Mouse (Mus musculus): ENCODE data around the gene Ikbke. TPM values are rescaled to one million over a fixed set of nuclear protein-coding genes. Genes with fewer than 3 reads are reported as not detected.

The Ikbke gene
- polyA plus RNA-seq, 1 experiment from 2014 or later, result 0.91 TPM

GRCm38 (mm10) chr1:131300750-131301149, 21.3 kb upstream of the Ikbke start:
- H3K9ac ChIP-seq (replicated peaks; ENCODE audit: low read depth, low read length), result no peak overlapping the region
- 94% methylated on average over 2 of the region's 2 CpGs for WGBS
- 0 out of 2 replicates have a peak, but pooled peaks cover 5% of the 10 kb centered on the region for H3K4me1 ChIP-seq (replicated peaks; ENCODE audit: control insufficient read depth, insufficient read depth, low read length)
- ATAC-seq, result no peak
- H3K9me3 ChIP-seq (ENCODE audit: control insufficient read depth, low read length), result no peaks in the 10 kb centered on the region
- H3K27ac ChIP-seq (ENCODE audit: low read length), result no peak overlapping the region
- peaks cover 10% of the 10 kb centered on the region; the same call in 1 of the 2 replicates for H3K36me3 ChIP-seq (ENCODE audit: control insufficient read depth, insufficient read depth)
- no peak overlapping the region for H3K4me2 ChIP-seq (ENCODE audit: low read length)
- no peak overlapping the region for H3K4me3 ChIP-seq (replicated peaks; ENCODE audit: low read length)
- H3K27me3 ChIP-seq (replicated peaks; ENCODE audit: control insufficient read depth, insufficient read depth, low read length), result no peaks in the 10 kb centered on the region

- Histone ChIP-seq H3K4me3 (replicated peaks; ENCODE audit: low read length) (no peak overlapping the region), H3K4me2 (ENCODE audit: low read length) (no peak overlapping the region), H3K9me3 (ENCODE audit: control insufficient read depth, low read length) (no peaks in the 10 kb centered on the region), H3K4me1 (replicated peaks; ENCODE audit: control insufficient read depth, insufficient read depth, low read length) (0 out of 2 replicates have a peak, but pooled peaks cover 5% of the 10 kb centered on the region), H3K9ac (replicated peaks; ENCODE audit: low read depth, low read length) (no peak overlapping the region), H3K27ac (ENCODE audit: low read length) (no peak overlapping the region), H3K27me3 (replicated peaks; ENCODE audit: control insufficient read depth, insufficient read depth, low read length) (no peaks in the 10 kb centered on the region), H3K36me3 (ENCODE audit: control insufficient read depth, insufficient read depth) (peaks cover 13% of the 10 kb centered on the region)
- 81% methylated on average over 6 of the region's 6 CpGs for whole genome bisulfite sequencing
- no peak for ATAC-seq
These were observed 20.4 kb upstream of the Ikbke start for GRCm38 (mm10) chr1:131299788-131300187.

GRCm38 (mm10) chr1:131299240-131299639, 19.8 kb upstream of the Ikbke start:
- no peak for ATAC-seq
- no peak overlapping the region for H3K4me2 ChIP-seq (ENCODE audit: low read length)
- H3K9me3 ChIP-seq (ENCODE audit: control insufficient read depth, low read length), result no peaks in the 10 kb centered on the region
- H3K4me3 ChIP-seq (replicated peaks; ENCODE audit: low read length), result no peak overlapping the region
- peaks cover 7% of the 10 kb centered on the region for H3K4me1 ChIP-seq (replicated peaks; ENCODE audit: control insufficient read depth, insufficient read depth, low read length)
- H3K27ac ChIP-seq (ENCODE audit: low read length), result no peak overlapping the region
- no peaks in the 10 kb centered on the region for H3K27me3 ChIP-seq (replicated peaks; ENCODE audit: control insufficient read depth, insufficient read depth, low read length)
- WGBS, result 37% methylated on average over 3 of the region's 3 CpGs
- H3K9ac ChIP-seq (replicated peaks; ENCODE audit: low read depth, low read length), result no peak overlapping the region
- H3K36me3 ChIP-seq (ENCODE audit: control insufficient read depth, insufficient read depth), result peaks cover 13% of the 10 kb centered on the region

- H3K9me3 ChIP-seq (ENCODE audit: control insufficient read depth, low read length), result no peaks in the 10 kb centered on the region
These were observed 18.8 kb upstream of the Ikbke start for GRCm38 (mm10) chr1:131298171-131298570.

GRCm38 (mm10) chr1:131296726-131297125, 17.3 kb upstream of the Ikbke start:
- Histone ChIP-seq H3K27me3 (replicated peaks; ENCODE audit: control insufficient read depth, insufficient read depth, low read length) (no peaks in the 10 kb centered on the region), H3K9ac (replicated peaks; ENCODE audit: low read depth, low read length) (no peak overlapping the region), H3K36me3 (ENCODE audit: control insufficient read depth, insufficient read depth) (peaks cover 13% of the 10 kb centered on the region), H3K4me3 (replicated peaks; ENCODE audit: low read length) (no peak overlapping the region), H3K4me1 (replicated peaks; ENCODE audit: control insufficient read depth, insufficient read depth, low read length) (peaks cover 17% of the 10 kb centered on the region), H3K9me3 (ENCODE audit: control insufficient read depth, low read length) (no peaks in the 10 kb centered on the region), H3K27ac (ENCODE audit: low read length) (no peak overlapping the region), H3K4me2 (ENCODE audit: low read length) (no peak overlapping the region)
- WGBS, result 96% methylated on average over 7 of the region's 7 CpGs
- no peak for ATAC-seq

More at GRCm38 (mm10) chr1:131298171-131298570, 18.8 kb upstream of the Ikbke start:
- Histone ChIP-seq H3K27me3 (replicated peaks; ENCODE audit: control insufficient read depth, insufficient read depth, low read length) (no peaks in the 10 kb centered on the region), H3K27ac (ENCODE audit: low read length) (no peak overlapping the region), H3K4me3 (replicated peaks; ENCODE audit: low read length) (no peak overlapping the region), H3K4me2 (ENCODE audit: low read length) (no peak overlapping the region), H3K36me3 (ENCODE audit: control insufficient read depth, insufficient read depth) (peaks cover 13% of the 10 kb centered on the region), H3K4me1 (replicated peaks; ENCODE audit: control insufficient read depth, insufficient read depth, low read length) (peaks cover 15% of the 10 kb centered on the region), H3K9ac (replicated peaks; ENCODE audit: low read depth, low read length) (no peak overlapping the region)
- no peak for ATAC-seq
- 91% methylated on average over 9 of the region's 9 CpGs for WGBS

GRCm38 (mm10) chr1:131295200-131295599, 15.8 kb upstream of the Ikbke start:
- Histone ChIP-seq H3K4me2 (ENCODE audit: low read length) (no peak overlapping the region), H3K36me3 (ENCODE audit: control insufficient read depth, insufficient read depth) (peaks cover 13% of the 10 kb centered on the region), H3K27ac (ENCODE audit: low read length) (no peak overlapping the region), H3K9ac (replicated peaks; ENCODE audit: low read depth, low read length) (no peak overlapping the region), H3K9me3 (ENCODE audit: control insufficient read depth, low read length) (no peaks in the 10 kb centered on the region), H3K4me3 (replicated peaks; ENCODE audit: low read length) (no peak overlapping the region), H3K27me3 (replicated peaks; ENCODE audit: control insufficient read depth, insufficient read depth, low read length) (no peaks in the 10 kb centered on the region), H3K4me1 (replicated peaks; ENCODE audit: control insufficient read depth, insufficient read depth, low read length) (peaks cover 17% of the 10 kb centered on the region)
- ATAC-seq, result no peak
- 60% methylated on average over 8 of the region's 8 CpGs for WGBS

- Histone ChIP-seq H3K4me1 (replicated peaks; ENCODE audit: control insufficient read depth, insufficient read depth, low read length) (peaks cover 12% of the 10 kb centered on the region), H3K9me3 (ENCODE audit: control insufficient read depth, low read length) (no peaks in the 10 kb centered on the region), H3K4me3 (replicated peaks; ENCODE audit: low read length) (no peak overlapping the region), H3K4me2 (ENCODE audit: low read length) (no peak overlapping the region), H3K9ac (replicated peaks; ENCODE audit: low read depth, low read length) (no peak overlapping the region), H3K36me3 (ENCODE audit: control insufficient read depth, insufficient read depth) (peaks cover 13% of the 10 kb centered on the region), H3K27me3 (replicated peaks; ENCODE audit: control insufficient read depth, insufficient read depth, low read length) (no peaks in the 10 kb centered on the region), H3K27ac (ENCODE audit: low read length) (peak overlapping the region; percentile 73)
- WGBS, result 51% methylated on average over 2 of the region's 2 CpGs
- ATAC-seq, result peak; percentile 83
These were observed 14.5 kb upstream of the Ikbke start for GRCm38 (mm10) chr1:131293922-131294250.

- Histone ChIP-seq H3K27me3 (replicated peaks; ENCODE audit: control insufficient read depth, insufficient read depth, low read length) (no peaks in the 10 kb centered on the region), H3K9me3 (ENCODE audit: control insufficient read depth, low read length) (no peaks in the 10 kb centered on the region), H3K4me3 (replicated peaks; ENCODE audit: low read length) (no peak overlapping the region), H3K4me2 (ENCODE audit: low read length) (no peak overlapping the region), H3K27ac (ENCODE audit: low read length) (peak overlapping the region; percentile 73), H3K36me3 (ENCODE audit: control insufficient read depth, insufficient read depth) (peaks cover 9% of the 10 kb centered on the region), H3K9ac (replicated peaks; ENCODE audit: low read depth, low read length) (no peak overlapping the region), H3K4me1 (replicated peaks; ENCODE audit: control insufficient read depth, insufficient read depth, low read length) (peaks cover 12% of the 10 kb centered on the region)
- 73% methylated on average over 4 of the region's 4 CpGs for WGBS
- ATAC-seq, result 0 out of 2 replicates have a peak, but pooled peaks have one; percentile 14
These were observed 14.0 kb upstream of the Ikbke start for GRCm38 (mm10) chr1:131293221-131293921.

- peaks cover 12% of the 10 kb centered on the region for H3K4me1 ChIP-seq (replicated peaks; ENCODE audit: control insufficient read depth, insufficient read depth, low read length)
- H3K27ac ChIP-seq (ENCODE audit: low read length), result no peak overlapping the region
- 32% methylated on average over 2 of the region's 2 CpGs for whole genome bisulfite sequencing
- H3K4me2 ChIP-seq (ENCODE audit: low read length), result no peak overlapping the region
- peaks cover 3% of the 10 kb centered on the region for H3K36me3 ChIP-seq (ENCODE audit: control insufficient read depth, insufficient read depth)
- H3K27me3 ChIP-seq (replicated peaks; ENCODE audit: control insufficient read depth, insufficient read depth, low read length), result no peaks in the 10 kb centered on the region
- H3K4me3 ChIP-seq (replicated peaks; ENCODE audit: low read length), result no peak overlapping the region
- ATAC-seq, result 0 out of 2 replicates have a peak, but pooled peaks have one; percentile 13
- no peak overlapping the region for H3K9ac ChIP-seq (replicated peaks; ENCODE audit: low read depth, low read length)
- H3K9me3 ChIP-seq (ENCODE audit: control insufficient read depth, low read length), result no peaks in the 10 kb centered on the region
These were observed 11.2 kb upstream of the Ikbke start for GRCm38 (mm10) chr1:131290648-131291047.

Measured in forebrain, embryonic 16.5 days (tissue).